Mouse (Mus musculus): ENCODE results near the gene Hdac10. TPM values are rescaled to one million over a fixed set of nuclear protein-coding genes. Genes with fewer than 3 reads are reported as not detected.

Gene Hdac10
- total and polyA plus RNA-seq, 3 experiments: 8.2 to 17.7 (median 9.5) TPM

GRCm38 (mm10) chr15:89140048-89140658, 11.7 kb upstream of the Hdac10 start:
- dilution Hi-C loops (cut with MboI; ENCODE audit: extremely low pct_ligation_motif_present, extremely low pct_unique_long_range_greater_than_20kb, low sequenced_read_pairs) (no loop called here), in situ Hi-C loops (cut with MboI; ENCODE audit: low pct_ligation_motif_present, low pct_unique_long_range_greater_than_20kb, low sequenced_read_pairs) (no loop called here)
- no peak overlapping the region for H3K4me2 ChIP-seq (ENCODE audit: insufficient read depth, low read depth, poor library complexity, severe bottlenecking)
- H3K36me3 ChIP-seq (replicated peaks in 1 of 2; ENCODE audit: control insufficient read depth in 1 of 2, insufficient read depth in 1 of 2, low read length in 1 of 2): peaks cover 0 to 13% of the 10 kb centered on the region in 2 experiments
- peaks cover 0 to 9% of the 10 kb centered on the region in 2 experiments; a peak in 2 of 4 replicates for H3K4me1 ChIP-seq (ENCODE audit: control insufficient read depth in 1 of 2, insufficient read depth in 2 of 2)
- no peak overlapping the region for H3K27ac ChIP-seq (ENCODE audit: insufficient read depth, low read depth)
- DNase-seq (ENCODE audit: extremely low read depth): no peak
- H3K4me3 ChIP-seq (replicated peaks in 1 of 3; ENCODE audit: low read depth in 2 of 3, low read length in 2 of 3, poor library complexity in 1 of 3): no peak overlapping the region
- H3K9ac ChIP-seq (ENCODE audit: insufficient read depth, low read depth): no peak overlapping the region
- H3K27me3 ChIP-seq (replicated peaks): peaks cover 61% of the 10 kb centered on the region
- H3K79me2 ChIP-seq (replicated peaks; ENCODE audit: control insufficient read depth, extremely low read depth, insufficient read depth, poor library complexity, severe bottlenecking): no peaks in the 10 kb centered on the region
- TF ChIP-seq MAX (IDR thresholded peaks at IDR 0.05; ENCODE audit: low read length): no peak
- TF ChIP-seq RCOR1 (conservative IDR thresholded peaks at IDR 0.05; ENCODE audit: low read depth, low read length): no peak
- no peak for TF ChIP-seq SMC3 (IDR thresholded peaks at IDR 0.05; ENCODE audit: low read depth, low read length)
- no peak for TF ChIP-seq MYC (IDR thresholded peaks at IDR 0.05; ENCODE audit: low read depth, low read length)
- TF ChIP-seq ZNF384 (IDR thresholded peaks at IDR 0.05; ENCODE audit: low read depth, low read length): no peak
- no peak for TF ChIP-seq E2F4 (IDR thresholded peaks at IDR 0.05; ENCODE audit: insufficient replicate concordance, low read depth, low read length)
- TF ChIP-seq NRF1 (IDR thresholded peaks at IDR 0.05; ENCODE audit: low read depth, low read length): no peak
- no peak for TF ChIP-seq ZKSCAN1 (IDR thresholded peaks at IDR 0.05; ENCODE audit: borderline replicate concordance, low read depth, low read length)
- no peaks in the 10 kb centered on the region for H3K9me3 ChIP-seq (replicated peaks; ENCODE audit: low read length)

DNA sequence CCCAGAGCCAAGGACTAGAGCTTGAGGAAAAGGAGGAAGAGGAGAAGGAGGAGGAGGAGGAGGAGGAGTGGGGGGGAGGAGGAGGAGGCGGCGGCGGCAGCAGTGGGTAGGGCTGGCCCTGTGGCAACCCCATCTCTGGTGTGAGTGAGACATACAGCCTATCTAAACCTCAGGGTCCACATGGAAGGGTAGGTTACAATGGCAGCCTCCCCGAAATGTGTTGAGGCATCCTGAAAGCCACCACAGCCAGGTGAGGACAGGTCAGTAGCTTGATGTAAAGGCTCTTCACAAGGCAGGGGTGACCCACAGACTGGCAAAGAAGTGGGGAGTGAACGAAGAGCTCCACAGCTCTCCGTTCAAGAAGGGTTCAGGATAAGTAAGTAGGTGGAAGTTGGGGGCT, 10.0 kb upstream of the Hdac10 start:
- H3K9ac ChIP-seq (ENCODE audit: insufficient read depth, low read depth): no peak overlapping the region
- H3K4me3 ChIP-seq (replicated peaks in 1 of 3; ENCODE audit: low read depth in 2 of 3, low read length in 2 of 3, poor library complexity in 1 of 3): no peak overlapping the region
- H3K4me1 ChIP-seq (ENCODE audit: control insufficient read depth in 1 of 2, insufficient read depth in 2 of 2): peaks cover 0 to 13% of the 10 kb centered on the region in 2 experiments; a peak in 2 of 4 replicates
- no peaks in the 10 kb centered on the region for H3K9me3 ChIP-seq (replicated peaks; ENCODE audit: low read length)
- no peak overlapping the region for H3K27ac ChIP-seq (ENCODE audit: insufficient read depth, low read depth)
- H3K36me3 ChIP-seq (replicated peaks in 1 of 2; ENCODE audit: control insufficient read depth in 1 of 2, insufficient read depth in 1 of 2, low read length in 1 of 2): peaks cover 0 to 5% of the 10 kb centered on the region in 2 experiments
- dilution Hi-C loops (cut with MboI; ENCODE audit: extremely low pct_ligation_motif_present, extremely low pct_unique_long_range_greater_than_20kb, low sequenced_read_pairs): no loop called here
- in situ Hi-C loops (cut with MboI; ENCODE audit: low pct_ligation_motif_present, low pct_unique_long_range_greater_than_20kb, low sequenced_read_pairs): no loop called here
- no peak overlapping the region for H3K4me2 ChIP-seq (ENCODE audit: insufficient read depth, low read depth, poor library complexity, severe bottlenecking)
- no peaks in the 10 kb centered on the region for H3K79me2 ChIP-seq (replicated peaks; ENCODE audit: control insufficient read depth, extremely low read depth, insufficient read depth, poor library complexity, severe bottlenecking)
- no peak for TF ChIP-seq E2F4 (IDR thresholded peaks at IDR 0.05; ENCODE audit: insufficient replicate concordance, low read depth, low read length)
- no peak for TF ChIP-seq MAFK (IDR thresholded peaks at IDR 0.05; ENCODE audit: insufficient replicate concordance, low read length)
- no peak for TF ChIP-seq PAX5 (IDR thresholded peaks at IDR 0.05; ENCODE audit: low read length)
- TF ChIP-seq MAX (IDR thresholded peaks at IDR 0.05; ENCODE audit: low read length): no peak
- no peak for TF ChIP-seq TBP (conservative IDR thresholded peaks at IDR 0.05; ENCODE audit: low read depth, low read length)
- no peak for TF ChIP-seq MYC (IDR thresholded peaks at IDR 0.05; ENCODE audit: low read depth, low read length)
- TF ChIP-seq UBTF (IDR thresholded peaks at IDR 0.05; ENCODE audit: low read depth, low read length): no peak
- DNase-seq (ENCODE audit: extremely low read depth): no peak
- peaks cover 69% of the 10 kb centered on the region for H3K27me3 ChIP-seq (replicated peaks)

GRCm38 (mm10) chr15:89138046-89138405, 9.5 kb upstream of the Hdac10 start:
- H3K27ac ChIP-seq (ENCODE audit: insufficient read depth, low read depth): no peak overlapping the region
- no peak for DNase-seq (ENCODE audit: extremely low read depth)
- H3K9ac ChIP-seq (ENCODE audit: insufficient read depth, low read depth): no peak overlapping the region
- dilution Hi-C loops (cut with MboI; ENCODE audit: extremely low pct_ligation_motif_present, extremely low pct_unique_long_range_greater_than_20kb, low sequenced_read_pairs) (no loop called here), in situ Hi-C loops (cut with MboI; ENCODE audit: low pct_ligation_motif_present, low pct_unique_long_range_greater_than_20kb, low sequenced_read_pairs) (no loop called here)
- no peak overlapping the region for H3K4me2 ChIP-seq (ENCODE audit: insufficient read depth, low read depth, poor library complexity, severe bottlenecking)
- TF ChIP-seq ELF1 (IDR thresholded peaks at IDR 0.05; ENCODE audit: low read depth, low read length) (no peak), USF2 (conservative IDR thresholded peaks at IDR 0.05; ENCODE audit: low read depth, low read length) (no peak), KAT2A (IDR thresholded peaks at IDR 0.05; ENCODE audit: insufficient replicate concordance, low read length) (no peak), RAD21 (IDR thresholded peaks at IDR 0.05; ENCODE audit: low read depth, low read length) (no peak), CHD1 (IDR thresholded peaks at IDR 0.05; ENCODE audit: low read depth, low read length) (no peak), ETS1 (conservative IDR thresholded peaks at IDR 0.05; ENCODE audit: low read depth, low read length) (no peak)
- peaks cover 0 to under 1% of the 10 kb centered on the region in 2 experiments for H3K36me3 ChIP-seq (replicated peaks in 1 of 2; ENCODE audit: control insufficient read depth in 1 of 2, insufficient read depth in 1 of 2, low read length in 1 of 2)
- no peaks in the 10 kb centered on the region for H3K79me2 ChIP-seq (replicated peaks; ENCODE audit: control insufficient read depth, extremely low read depth, insufficient read depth, poor library complexity, severe bottlenecking)
- H3K4me3 ChIP-seq (replicated peaks in 1 of 3; ENCODE audit: low read depth in 2 of 3, low read length in 2 of 3, poor library complexity in 1 of 3): no peak overlapping the region
- H3K9me3 ChIP-seq (replicated peaks; ENCODE audit: low read length): no peaks in the 10 kb centered on the region
- H3K27me3 ChIP-seq (replicated peaks): peaks cover 72% of the 10 kb centered on the region
- peaks cover 0 to 10% of the 10 kb centered on the region in 2 experiments; a peak in 2 of 4 replicates for H3K4me1 ChIP-seq (ENCODE audit: control insufficient read depth in 1 of 2, insufficient read depth in 2 of 2)
